Mouse (Mus musculus) liver, postnatal 0 days (tissue): ENCODE measurements around the gene Fbp2.

Source experiments
- CTCF ChIP-seq: sonication (generic); IDR thresholded peaks from 2 replicates; pipeline ENCODE4 v1.5.1; 2016; ENCODE audit warnings: antibody characterized with exemption, low read depth
- EP300 ChIP-seq: IDR thresholded peaks from 2 replicates; pipeline ENCODE4 v1.6.1; 2016; ENCODE audit warnings: antibody characterized with exemption, low read depth, mild to moderate bottlenecking

- no peak for TF ChIP-seq EP300
- TF ChIP-seq CTCF = no peak
Measured at GRCm38 (mm10) chr13:62872252-62872651, 14.0 kb upstream of the Fbp2 start.
